Mouse (Mus musculus): ENCODE measurements around the gene Fam111a. TPM values are rescaled to one million over a fixed set of nuclear protein-coding genes. Genes with fewer than 3 reads are reported as not detected.

Fam111a gene
- polyA plus RNA-seq, 1 experiment from 2014 or later, result 24.9 TPM

DNA sequence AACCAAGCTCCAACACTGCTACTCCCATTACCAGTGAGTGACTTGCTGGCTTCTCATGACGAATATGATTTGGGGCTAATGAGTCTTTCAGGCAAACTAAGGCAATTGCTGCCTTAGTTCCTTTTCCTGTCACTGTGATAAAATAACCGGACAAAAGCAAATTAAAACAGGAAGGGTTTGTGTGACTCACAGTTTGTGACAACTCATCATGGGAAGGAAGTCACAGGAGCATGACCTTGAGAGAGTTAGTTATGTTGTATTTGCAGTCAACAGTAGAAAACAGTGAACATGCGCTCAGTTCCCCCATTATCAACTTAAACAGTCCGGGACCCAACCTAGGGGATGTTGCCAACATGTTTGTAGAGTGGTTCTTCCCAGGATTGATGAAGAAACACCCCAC is 39.8 kb downstream of the Fam111a start:
- Histone ChIP-seq H3K36me3 (ENCODE audit: control insufficient read depth, insufficient read depth, low read length) (no peaks in the 10 kb centered on the region), H3K27me3 (ENCODE audit: control insufficient read depth, insufficient read depth, low read length) (no peaks in the 10 kb centered on the region), H3K4me2 (ENCODE audit: low read depth, severe bottlenecking) (no peak overlapping the region), H3K4me3 (ENCODE audit: low read depth, low read length) (no peak overlapping the region), H3K27ac (replicated peaks; ENCODE audit: low read depth, low read length) (no peak overlapping the region), H3K9me3 (ENCODE audit: control insufficient read depth, low read length) (no peaks in the 10 kb centered on the region), H3K4me1 (ENCODE audit: control insufficient read depth, insufficient read depth, low read length) (no peaks in the 10 kb centered on the region), H3K9ac (ENCODE audit: low read length) (no peak overlapping the region)
- 71% methylated on average over 4 of the region's 4 CpGs for WGBS
- no peak for ATAC-seq (ENCODE audit: insufficient number of reproducible peaks, low FRiP score, low TSS enrichment, low read depth)
- no peak for DNase-seq (ENCODE audit: low spot score)

DNA sequence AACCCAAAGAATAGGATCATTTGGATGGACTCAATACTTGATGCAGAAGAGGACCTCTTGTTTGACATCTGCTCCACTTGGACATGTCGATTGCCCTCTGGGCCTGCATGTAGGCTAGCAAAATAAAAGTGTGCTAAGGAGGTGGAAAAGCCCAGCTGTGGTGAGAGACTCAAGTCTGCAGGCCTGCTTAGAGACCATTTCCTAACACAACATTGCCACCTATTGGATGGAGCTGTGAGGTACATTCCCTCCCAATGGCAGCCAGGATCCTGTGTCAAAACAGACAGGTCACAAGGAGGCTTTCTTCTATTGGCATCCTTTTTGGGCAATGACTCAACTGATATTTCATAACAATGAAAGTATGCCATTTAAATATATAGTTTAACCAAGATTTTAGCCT is 46.4 kb downstream of the Fam111a start:
- Histone ChIP-seq H3K4me1 (ENCODE audit: control insufficient read depth, insufficient read depth, low read length) (no peaks in the 10 kb centered on the region), H3K27me3 (ENCODE audit: control insufficient read depth, insufficient read depth, low read length) (peaks cover 2% of the 10 kb centered on the region; the same call in 1 of the 2 replicates), H3K4me2 (ENCODE audit: low read depth, severe bottlenecking) (no peak overlapping the region), H3K4me3 (ENCODE audit: low read depth, low read length) (no peak overlapping the region), H3K9ac (ENCODE audit: low read length) (no peak overlapping the region), H3K36me3 (ENCODE audit: control insufficient read depth, insufficient read depth, low read length) (no peaks in the 10 kb centered on the region), H3K27ac (replicated peaks; ENCODE audit: low read depth, low read length) (no peak overlapping the region), H3K9me3 (ENCODE audit: control insufficient read depth, low read length) (no peaks in the 10 kb centered on the region)
- 9% methylated on average over 1 of the region's 1 CpGs for WGBS
- DNase-seq (ENCODE audit: low spot score) (peak; percentile 71), ATAC-seq (ENCODE audit: insufficient number of reproducible peaks, low FRiP score, low TSS enrichment, low read depth) (no peak)

DNA sequence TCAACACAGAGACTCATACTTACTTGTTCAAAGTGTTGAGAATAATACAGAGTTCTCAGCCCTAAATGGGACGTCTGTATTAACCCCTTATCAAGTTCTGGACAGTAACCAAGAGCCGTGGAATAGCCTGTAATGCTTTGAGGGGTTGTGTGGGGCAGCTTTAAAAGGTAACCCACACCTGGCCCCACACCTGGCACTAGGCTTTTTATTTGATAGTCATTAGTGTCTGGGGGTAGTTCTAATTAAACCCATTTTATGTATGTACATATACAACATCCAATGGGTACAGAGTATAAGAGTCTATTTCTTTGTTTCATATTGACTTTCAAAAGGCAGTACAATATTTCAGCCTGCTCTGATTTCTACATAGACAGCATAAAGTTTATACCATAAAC is 49.6 kb downstream of the Fam111a start:
- Histone ChIP-seq H3K27ac (replicated peaks; ENCODE audit: low read depth, low read length) (no peak overlapping the region), H3K4me2 (ENCODE audit: low read depth, severe bottlenecking) (peak overlapping the region; percentile 98; the same call in 1 of the 2 replicates)
- ATAC-seq (ENCODE audit: insufficient number of reproducible peaks, low FRiP score, low TSS enrichment, low read depth), result no peak; the same call in 1 of the 2 replicates

DNA sequence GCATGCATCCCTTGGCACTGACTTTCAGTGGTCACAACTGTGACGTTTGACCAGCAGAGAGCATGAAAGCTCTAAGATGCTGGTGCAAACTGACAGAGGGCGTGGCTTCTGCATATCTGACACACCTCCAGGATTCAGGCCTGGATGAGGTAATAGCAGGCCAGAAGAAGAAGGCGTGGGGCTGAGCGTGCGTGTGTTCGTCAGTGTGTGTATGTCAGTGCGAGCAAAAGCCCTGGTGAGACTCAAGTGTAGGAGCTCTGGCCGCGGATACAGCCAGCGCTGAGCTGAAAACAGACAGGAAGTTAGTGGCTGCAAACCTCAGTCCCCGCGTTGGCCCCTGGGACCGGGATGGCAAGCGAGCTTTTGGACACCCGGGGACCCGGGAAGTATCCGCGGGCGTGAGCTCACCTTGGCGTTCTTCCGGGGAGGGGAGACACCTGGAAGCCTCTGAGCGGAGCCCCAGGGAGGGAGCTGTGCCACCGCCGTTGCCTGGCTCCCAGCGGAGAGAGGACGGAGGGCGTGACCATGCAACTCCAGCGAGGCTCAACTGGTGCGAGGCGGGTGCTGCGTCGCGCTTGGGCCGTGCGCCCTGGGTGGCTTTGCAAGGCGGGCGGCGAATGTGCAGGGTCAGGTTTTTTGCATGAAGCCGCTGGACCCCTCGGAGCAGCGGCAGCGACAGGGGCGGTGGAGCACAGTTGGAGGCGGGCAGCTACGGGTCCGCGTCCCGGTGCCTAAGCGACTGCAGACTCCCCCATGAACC is 50.2 kb downstream of the Fam111a start:
- Histone ChIP-seq H3K4me1 (ENCODE audit: control insufficient read depth, insufficient read depth, low read length) (no peaks in the 10 kb centered on the region), H3K4me3 (ENCODE audit: low read depth, low read length) (peak overlapping the region; percentile 53), H3K4me2 (ENCODE audit: low read depth, severe bottlenecking) (peak overlapping the region; percentile 98), H3K9me3 (ENCODE audit: control insufficient read depth, low read length) (no peaks in the 10 kb centered on the region), H3K36me3 (ENCODE audit: control insufficient read depth, insufficient read depth, low read length) (no peaks in the 10 kb centered on the region), H3K27ac (replicated peaks; ENCODE audit: low read depth, low read length) (no peak overlapping the region), H3K9ac (ENCODE audit: low read length) (peak overlapping the region; percentile 47), H3K27me3 (ENCODE audit: control insufficient read depth, insufficient read depth, low read length) (peaks cover 4% of the 10 kb centered on the region; the same call in 1 of the 2 replicates)
- DNase-seq (ENCODE audit: low spot score) (peak; percentile 67), ATAC-seq (ENCODE audit: insufficient number of reproducible peaks, low FRiP score, low TSS enrichment, low read depth) (peak; percentile 87)
- WGBS, result under 1% methylated on average over 46 of the region's 49 CpGs

More for the DNA sequence above, 49.6 kb downstream of the Fam111a start:
- Histone ChIP-seq H3K27me3 (ENCODE audit: control insufficient read depth, insufficient read depth, low read length) (peaks cover 4% of the 10 kb centered on the region; the same call in 1 of the 2 replicates), H3K36me3 (ENCODE audit: control insufficient read depth, insufficient read depth, low read length) (no peaks in the 10 kb centered on the region), H3K4me3 (ENCODE audit: low read depth, low read length) (no peak overlapping the region), H3K9me3 (ENCODE audit: control insufficient read depth, low read length) (no peaks in the 10 kb centered on the region), H3K4me1 (ENCODE audit: control insufficient read depth, insufficient read depth, low read length) (no peaks in the 10 kb centered on the region), H3K9ac (ENCODE audit: low read length) (no peak overlapping the region)
- 57% methylated on average over 2 of the region's 2 CpGs for WGBS
- DNase-seq (ENCODE audit: low spot score), result no peak

DNA sequence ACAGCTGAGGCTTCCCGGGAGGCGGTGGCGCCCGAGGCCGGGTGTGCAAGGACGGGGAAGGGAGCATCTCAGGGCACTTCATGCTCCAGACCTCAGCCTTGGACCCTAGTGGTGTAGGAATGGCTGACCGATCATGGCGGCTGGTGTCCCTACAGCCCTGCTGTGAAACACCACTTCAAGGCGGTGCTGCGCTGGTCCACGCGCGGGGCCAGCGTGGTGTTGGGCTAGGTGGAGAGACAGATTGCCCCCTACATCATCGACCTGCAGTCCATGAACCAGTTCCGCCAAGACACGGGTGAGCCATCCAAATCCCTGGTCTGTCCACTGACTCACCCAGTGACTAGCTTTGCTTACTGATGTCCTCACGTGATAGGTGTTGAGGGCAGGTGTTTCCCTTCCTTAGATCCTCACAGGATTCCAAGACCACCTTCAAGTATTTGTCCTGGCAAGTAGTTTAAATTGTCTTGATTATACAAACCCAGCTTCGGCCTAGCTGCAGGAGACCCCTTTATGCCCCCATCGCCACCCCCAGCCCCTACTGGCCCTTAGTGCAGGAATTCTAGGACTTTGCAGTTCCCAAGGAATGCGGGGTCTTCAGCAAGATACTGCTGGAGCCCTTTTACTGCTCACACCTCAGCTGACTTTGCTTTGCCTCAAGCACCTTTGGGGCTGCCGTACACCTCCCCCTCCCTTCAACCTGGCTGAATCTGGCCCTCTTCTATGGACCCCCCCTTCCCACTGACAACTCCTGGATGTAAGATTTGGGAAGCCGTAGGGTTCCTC is 50.9 kb downstream of the Fam111a start:
- DNase-seq (ENCODE audit: low spot score), result no peak
- Histone ChIP-seq H3K4me3 (ENCODE audit: low read depth, low read length) (peak overlapping the region; percentile 53), H3K36me3 (ENCODE audit: control insufficient read depth, insufficient read depth, low read length) (no peaks in the 10 kb centered on the region), H3K9me3 (ENCODE audit: control insufficient read depth, low read length) (no peaks in the 10 kb centered on the region), H3K4me1 (ENCODE audit: control insufficient read depth, insufficient read depth, low read length) (no peaks in the 10 kb centered on the region), H3K9ac (ENCODE audit: low read length) (peak overlapping the region; percentile 47), H3K27ac (replicated peaks; ENCODE audit: low read depth, low read length) (no peak overlapping the region), H3K27me3 (ENCODE audit: control insufficient read depth, insufficient read depth, low read length) (peaks cover 4% of the 10 kb centered on the region; the same call in 1 of the 2 replicates), H3K4me2 (ENCODE audit: low read depth, severe bottlenecking) (peak overlapping the region; percentile 98)
- 18% methylated on average over 23 of the region's 23 CpGs for WGBS
- ATAC-seq (ENCODE audit: insufficient number of reproducible peaks, low FRiP score, low TSS enrichment, low read depth), result peak; percentile 53

DNA sequence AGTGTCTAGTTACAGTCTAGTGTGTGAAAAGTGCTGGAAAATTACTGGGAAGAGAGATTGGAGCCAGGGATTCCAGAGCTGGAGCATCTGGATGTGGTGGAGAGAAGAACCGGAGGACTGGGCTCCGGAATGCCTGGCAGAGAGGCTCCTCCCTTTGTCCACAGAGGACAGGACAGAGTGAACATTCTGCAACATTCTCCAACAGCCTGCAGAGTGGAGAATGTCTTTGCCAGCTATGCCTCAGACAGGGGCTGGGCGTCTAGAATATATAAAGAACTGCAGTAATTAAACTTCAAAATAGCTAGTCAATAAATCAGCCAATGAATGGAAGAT is 51.5 kb downstream of the Fam111a start:
- Histone ChIP-seq H3K27me3 (ENCODE audit: control insufficient read depth, insufficient read depth, low read length) (peaks cover 4% of the 10 kb centered on the region; the same call in 1 of the 2 replicates), H3K4me1 (ENCODE audit: control insufficient read depth, insufficient read depth, low read length) (no peaks in the 10 kb centered on the region), H3K9ac (ENCODE audit: low read length) (no peak overlapping the region), H3K4me2 (ENCODE audit: low read depth, severe bottlenecking) (no peak overlapping the region), H3K4me3 (ENCODE audit: low read depth, low read length) (no peak overlapping the region), H3K27ac (replicated peaks; ENCODE audit: low read depth, low read length) (no peak overlapping the region), H3K36me3 (ENCODE audit: control insufficient read depth, insufficient read depth, low read length) (no peaks in the 10 kb centered on the region), H3K9me3 (ENCODE audit: control insufficient read depth, low read length) (no peaks in the 10 kb centered on the region)
- ATAC-seq (ENCODE audit: insufficient number of reproducible peaks, low FRiP score, low TSS enrichment, low read depth) (no peak), DNase-seq (ENCODE audit: low spot score) (no peak)
- 61% methylated on average over 3 of the region's 3 CpGs for WGBS

DNA sequence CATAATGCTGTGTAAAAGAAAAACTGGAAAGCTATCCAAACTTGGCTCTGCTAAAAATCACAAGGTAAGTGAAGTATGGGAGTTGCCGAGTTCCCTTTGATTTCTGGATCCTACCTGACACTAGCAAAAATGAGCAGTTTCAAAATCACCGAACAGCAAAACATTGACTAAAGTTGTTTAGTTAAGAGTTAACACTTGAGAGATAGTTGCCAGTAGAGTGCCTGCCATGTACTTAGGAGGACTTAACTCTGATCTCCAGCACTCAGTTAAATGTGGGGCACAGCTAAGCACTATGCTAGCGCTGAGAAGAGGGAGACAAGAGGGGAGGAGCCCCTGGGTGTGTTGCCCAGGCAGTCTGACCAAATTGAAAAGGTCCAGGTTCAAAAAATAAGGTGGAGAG is 53.1 kb downstream of the Fam111a start:
- no peak overlapping the region for H3K9ac ChIP-seq (ENCODE audit: low read length)
- ATAC-seq (ENCODE audit: insufficient number of reproducible peaks, low FRiP score, low TSS enrichment, low read depth) (no peak), DNase-seq (ENCODE audit: low spot score) (no peak)
- H3K9me3 ChIP-seq (ENCODE audit: control insufficient read depth, low read length), result no peaks in the 10 kb centered on the region
- no peak overlapping the region for H3K27ac ChIP-seq (replicated peaks; ENCODE audit: low read depth, low read length)
- no peaks in the 10 kb centered on the region for H3K36me3 ChIP-seq (ENCODE audit: control insufficient read depth, insufficient read depth, low read length)
- H3K4me2 ChIP-seq (ENCODE audit: low read depth, severe bottlenecking), result no peak overlapping the region
- peaks cover 4% of the 10 kb centered on the region; the same call in 1 of the 2 replicates for H3K27me3 ChIP-seq (ENCODE audit: control insufficient read depth, insufficient read depth, low read length)
- no peak overlapping the region for H3K4me3 ChIP-seq (ENCODE audit: low read depth, low read length)
- no peaks in the 10 kb centered on the region for H3K4me1 ChIP-seq (ENCODE audit: control insufficient read depth, insufficient read depth, low read length)
- 70% methylated on average over 3 of the region's 3 CpGs for WGBS

DNA sequence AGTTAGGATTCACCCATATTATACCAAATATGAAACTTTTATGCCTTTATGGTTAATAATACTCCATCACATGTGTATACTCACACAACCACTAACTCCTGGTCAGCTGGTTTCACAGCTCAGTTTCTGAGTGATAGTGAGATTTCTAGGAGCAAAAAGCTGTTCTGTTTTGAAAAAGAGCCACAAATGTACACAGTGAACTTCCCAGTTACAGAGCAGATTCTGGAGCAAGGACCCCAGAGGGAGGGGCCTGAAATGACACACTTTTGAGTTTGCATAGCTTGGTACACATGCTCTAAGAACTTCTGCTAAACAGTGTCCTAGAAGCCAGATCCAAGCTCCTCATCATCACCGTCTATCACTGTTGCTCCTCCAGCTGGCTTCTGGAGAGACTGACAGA is 54.1 kb downstream of the Fam111a start, which contains the start of gene Gm4952:
Gene Gm4952, plus strand, starts transcription at position 301 of the 400 bp plus-strand sequence.
- Histone ChIP-seq H3K4me2 (ENCODE audit: low read depth, severe bottlenecking) (no peak within 1 kb of the TSS), H3K36me3 (ENCODE audit: control insufficient read depth, insufficient read depth, low read length) (no peaks in the 10 kb centered on the region), H3K27me3 (ENCODE audit: control insufficient read depth, insufficient read depth, low read length) (peaks cover 4% of the 10 kb centered on the region; the same call in 1 of the 2 replicates), H3K27ac (replicated peaks; ENCODE audit: low read depth, low read length) (no peak within 1 kb of the TSS), H3K9ac (ENCODE audit: low read length) (no peak within 1 kb of the TSS), H3K4me1 (ENCODE audit: control insufficient read depth, insufficient read depth, low read length) (no peaks in the 10 kb centered on the region), H3K9me3 (ENCODE audit: control insufficient read depth, low read length) (no peaks in the 10 kb centered on the region), H3K4me3 (ENCODE audit: low read depth, low read length) (no peak within 1 kb of the TSS)
- no peak for ATAC-seq (ENCODE audit: insufficient number of reproducible peaks, low FRiP score, low TSS enrichment, low read depth)
- 58% methylated on average over 1 of the region's 1 CpGs for WGBS
- DNase-seq (ENCODE audit: low spot score), result no peak
